Comparison of ENCODE assay signal across 8 mouse cellular contexts in genomic region chrX:57052848-57053173, GRCm38 (mm10). TPM values are rescaled to one million over a fixed set of nuclear protein-coding genes. Genes with fewer than 3 reads are reported as not detected.
A peak's percentile ranks its signal among the peaks of the same experiment; 100 is the strongest.
DNase-seq lines count a peak whose midpoint lies in the region; ATAC-seq and TF ChIP-seq lines count a peak whose summit lies in the region.

No protein-coding gene starts in this region.

- TF ChIP-seq CTCF in kidney, adult 2 months (conservative IDR thresholded peaks at IDR 0.05; ENCODE audit: insufficient read depth, insufficient read length, low read depth, low read length), result no peak
- TF ChIP-seq CTCF in bone marrow macrophage, adult 2 months (IDR thresholded peaks at IDR 0.05; ENCODE audit: low read depth, low read length), result no peak

- no peak for DNase-seq in kidney, adult 2 months
- no peak for DNase-seq in kidney, postnatal 4 days
- DNase-seq in hindbrain, embryonic 14.5 days (ENCODE audit: low spot score), result no peak
- no peak for DNase-seq in testis, postnatal 14 days (ENCODE audit: low spot score)
- no peak for DNase-seq in adipocyte (ENCODE audit: low spot score)
- DNase-seq in cerebellum, postnatal 4 days (ENCODE audit: low spot score in 2 of 2), result no peak

- TF ChIP-seq POLR2A in kidney, adult 2 months (IDR thresholded peaks at IDR 0.05; ENCODE audit: low read depth, low read length), result no peak
- TF ChIP-seq POLR2A in bone marrow macrophage, adult 2 months (IDR thresholded peaks at IDR 0.05; ENCODE audit: borderline replicate concordance, low read depth, low read length), result no peak

- peak overlapping the region; percentile 97 for H3K4me3 ChIP-seq in kidney, adult 2 months (ENCODE audit: insufficient read depth, low read depth, low read length)
- H3K4me3 ChIP-seq in bone marrow macrophage, adult 2 months (ENCODE audit: insufficient read depth, low read length), result peak overlapping the region; percentile 98
- peak overlapping the region; percentile 54 for H3K4me3 ChIP-seq in hindbrain, embryonic 14.5 days (replicated peaks; ENCODE audit: low read length)
- H3K4me3 ChIP-seq in midbrain, embryonic 12.5 days, result peak overlapping the region; percentile 56

- H3K9ac ChIP-seq in hindbrain, embryonic 14.5 days, result peak overlapping the region; percentile 55
- H3K9ac ChIP-seq in midbrain, embryonic 12.5 days (replicated peaks), result peak overlapping the region; percentile 57

- H3K27ac ChIP-seq in kidney, adult 2 months (ENCODE audit: insufficient read depth, low read depth, low read length), result peak overlapping the region; percentile 98
- no peak overlapping the region for H3K27ac ChIP-seq in bone marrow macrophage, adult 2 months (ENCODE audit: insufficient read depth, low read depth, low read length)
- peak overlapping the region; percentile 95 for H3K27ac ChIP-seq in hindbrain, embryonic 14.5 days
- peak overlapping the region; percentile 93 for H3K27ac ChIP-seq in midbrain, embryonic 12.5 days (replicated peaks)

- peak; percentile 71 for ATAC-seq in hindbrain, embryonic 14.5 days (ENCODE audit: low FRiP score)
- no peak; the same call in 1 of the 2 replicates for ATAC-seq in midbrain, embryonic 12.5 days (ENCODE audit: low FRiP score, low read depth)

- H3K27me3 ChIP-seq in kidney, adult 2 months (replicated peaks; ENCODE audit: control insufficient read depth, insufficient read depth, low read length), result no peaks in the 10 kb centered on the region
- H3K27me3 ChIP-seq in hindbrain, embryonic 14.5 days (ENCODE audit: control insufficient read depth, insufficient read depth, low read length), result no peaks in the 10 kb centered on the region
- H3K27me3 ChIP-seq in midbrain, embryonic 12.5 days, result no peaks in the 10 kb centered on the region

- H3K4me2 ChIP-seq in hindbrain, embryonic 14.5 days (replicated peaks), result peak overlapping the region; percentile 51
- H3K4me2 ChIP-seq in midbrain, embryonic 12.5 days (replicated peaks), result peak overlapping the region; percentile 42

- WGBS in kidney, adult 2 months, result 1% methylated on average over 4 of the region's 4 CpGs
- 23% methylated on average over 4 of the region's 4 CpGs for WGBS in hindbrain, embryonic 14.5 days
- 20% methylated on average over 4 of the region's 4 CpGs for WGBS in midbrain, embryonic 12.5 days

- no peaks in the 10 kb centered on the region for H3K9me3 ChIP-seq in hindbrain, embryonic 14.5 days (ENCODE audit: control insufficient read depth, low read length)
- H3K9me3 ChIP-seq in midbrain, embryonic 12.5 days, result no peaks in the 10 kb centered on the region

- no peaks in the 10 kb centered on the region for H3K4me1 ChIP-seq in kidney, adult 2 months (ENCODE audit: control insufficient read depth, insufficient read depth, low read length)
- no peaks in the 10 kb centered on the region for H3K4me1 ChIP-seq in bone marrow macrophage, adult 2 months (ENCODE audit: control insufficient read depth, insufficient read depth, low read length)
- 0 out of 2 replicates have a peak, but pooled peaks cover 7% of the 10 kb centered on the region for H3K4me1 ChIP-seq in hindbrain, embryonic 14.5 days (replicated peaks; ENCODE audit: control insufficient read depth, insufficient read depth, low read length)
- H3K4me1 ChIP-seq in midbrain, embryonic 12.5 days, result 0 out of 2 replicates have a peak, but pooled peaks cover 5% of the 10 kb centered on the region

- H3K36me3 ChIP-seq in kidney, adult 2 months (ENCODE audit: control insufficient read depth, insufficient read depth, low read length), result no peaks in the 10 kb centered on the region
- H3K36me3 ChIP-seq in hindbrain, embryonic 14.5 days (replicated peaks; ENCODE audit: control insufficient read depth, insufficient read depth), result peaks cover 13% of the 10 kb centered on the region; the same call in 1 of the 2 replicates
- H3K36me3 ChIP-seq in midbrain, embryonic 12.5 days, result no peaks in the 10 kb centered on the region

RNA-seq across cellular contexts. Expression of gene Htatsf1, which starts 0.6 kb away (rescaled TPM):
- 12.5 and 14.7 TPM in 2 replicates for polyA plus RNA-seq in kidney, adult 2 months (2012; rRNA removed)
- polyA plus RNA-seq in bone marrow macrophage, adult 2 months (2012; ENCODE audit: insufficient read depth, insufficient read length, missing spikeins), result 28.1 and 30.2 TPM in 2 replicates
- polyA plus RNA-seq in hindbrain, embryonic 14.5 days (2014; fragmentation: Nextera tagmentation; extraction: Ambion mirVana), result 77.9 and 82.4 TPM in 2 replicates
- 92.2 and 101 TPM in 2 replicates for polyA plus RNA-seq in midbrain, embryonic 12.5 days (2016; fragmentation: Nextera tagmentation; extraction: Ambion mirVana)

RNA-seq across cellular contexts. Expression of gene Brs3, which starts 9.9 kb away (rescaled TPM):
- not detected in 2 replicates for polyA plus RNA-seq in kidney, adult 2 months (2012; rRNA removed)
- not detected in 2 replicates for polyA plus RNA-seq in bone marrow macrophage, adult 2 months (2012; ENCODE audit: insufficient read depth, insufficient read length, missing spikeins)
- 0.27 and 0.50 TPM in 2 replicates for polyA plus RNA-seq in hindbrain, embryonic 14.5 days (2014; fragmentation: Nextera tagmentation; extraction: Ambion mirVana)
- not detected in 2 replicates for polyA plus RNA-seq in midbrain, embryonic 12.5 days (2016; fragmentation: Nextera tagmentation; extraction: Ambion mirVana)

RNA-seq across cellular contexts. Expression of gene Vgll1, which starts 35.1 kb away (rescaled TPM):
- polyA plus RNA-seq in kidney, adult 2 months (2012; rRNA removed), result not detected in 2 replicates
- not detected in 2 replicates for polyA plus RNA-seq in bone marrow macrophage, adult 2 months (2012; ENCODE audit: insufficient read depth, insufficient read length, missing spikeins)
- polyA plus RNA-seq in hindbrain, embryonic 14.5 days (2014; fragmentation: Nextera tagmentation; extraction: Ambion mirVana), result not detected in 2 replicates
- 0.28 TPM in 1 of 2 replicates, not detected in the other for polyA plus RNA-seq in midbrain, embryonic 12.5 days (2016; fragmentation: Nextera tagmentation; extraction: Ambion mirVana)
